Mouse (Mus musculus): Measurements from ENCODE around the gene Gm3542. TPM values are rescaled to one million over a fixed set of nuclear protein-coding genes. Genes with fewer than 3 reads are reported as not detected.

Gm3542 gene
- polyA plus RNA-seq (2015; fragmentation: Nextera tagmentation; extraction: Ambion mirVana) = not detected in 2 replicates

GRCm38 (mm10) chr14:5334828-5335227 is at the start of gene Gm3542:
Gene Gm3542 (minus strand): TSS chr14:5334928.

Other genes with a start within 250 kb of the Gm3542 start
- not detected in 2 replicates for gene Gm8279, start 203.4 kb downstream of the Gm3542 start, polyA plus RNA-seq (2015; fragmentation: Nextera tagmentation; extraction: Ambion mirVana)
- gene Gm3317, start 170.4 kb downstream of the Gm3542 start, polyA plus RNA-seq (2015; fragmentation: Nextera tagmentation; extraction: Ambion mirVana) = not detected in 2 replicates
- gene Gm8271, start 149.1 kb downstream of the Gm3542 start, polyA plus RNA-seq (2015; fragmentation: Nextera tagmentation; extraction: Ambion mirVana) = not detected in 2 replicates
- not detected in 2 replicates for gene Gm3526, start 74.3 kb downstream of the Gm3542 start, polyA plus RNA-seq (2015; fragmentation: Nextera tagmentation; extraction: Ambion mirVana)
- gene Gm3500, start 54.1 kb upstream of the Gm3542 start, polyA plus RNA-seq (2015; fragmentation: Nextera tagmentation; extraction: Ambion mirVana) = 0.11 TPM in 1 of 2 replicates, not detected in the other
- gene Gm3194, start 120.5 kb upstream of the Gm3542 start, polyA plus RNA-seq (2015; fragmentation: Nextera tagmentation; extraction: Ambion mirVana) = 0.13 TPM in 1 of 2 replicates, not detected in the other
- gene Gm8246, start 142.9 kb upstream of the Gm3542 start, polyA plus RNA-seq (2015; fragmentation: Nextera tagmentation; extraction: Ambion mirVana) = not detected in 2 replicates
- gene Gm3187, start 149.3 kb upstream of the Gm3542 start, polyA plus RNA-seq (2015; fragmentation: Nextera tagmentation; extraction: Ambion mirVana) = not detected in 2 replicates
- gene Gm3488, start 166.7 kb upstream of the Gm3542 start, polyA plus RNA-seq (2015; fragmentation: Nextera tagmentation; extraction: Ambion mirVana) = 0.12 and 0.24 TPM in 2 replicates
- gene Gm3532, start 203.6 kb upstream of the Gm3542 start, polyA plus RNA-seq (2015; fragmentation: Nextera tagmentation; extraction: Ambion mirVana) = not detected in 2 replicates

Data from spleen, postnatal 0 days (tissue).